In genomic region chr15:102518859-102519201, GRCm38 (mm10) we compare ENCODE assay signal across 8 mouse cellular contexts. TPM values are rescaled to one million over a fixed set of nuclear protein-coding genes. Genes with fewer than 3 reads are reported as not detected.
A peak's percentile ranks its signal among the peaks of the same experiment; 100 is the strongest.
DNase-seq lines count a peak whose midpoint lies in the region; ATAC-seq and TF ChIP-seq lines count a peak whose summit lies in the region.

No protein-coding gene starts in this region.

- intact Hi-C loops in heart, postnatal 10 days (cut with DNase I), result loop anchor here (2.0 kb wide), 1 partner anchor 50 kb away; no protein-coding TSS in a partner anchor
- intact Hi-C loops in left cerebral cortex, postnatal 36 days (cut with DNase I), result loop anchor here (1.0 to 2.0 kb wide), 2 partner anchors 49 to 68 kb away; partner anchors contain the start of gene Pcbp2

- H3K4me2 ChIP-seq in heart, embryonic 13.5 days, result peak overlapping the region; percentile 93
- H3K4me2 ChIP-seq in forebrain, embryonic 16.5 days (ENCODE audit: low read length), result peak overlapping the region; percentile 96
- H3K4me2 ChIP-seq in liver, postnatal 0 days (ENCODE audit: low read depth, low read length), result peak overlapping the region; percentile 100

- H3K27ac ChIP-seq in heart, embryonic 13.5 days (replicated peaks), result peak overlapping the region; percentile 97
- H3K27ac ChIP-seq in ES-Bruce4 (ENCODE audit: insufficient read depth, low read length), result peak overlapping the region; percentile 36; the same call in 1 of the 2 replicates
- H3K27ac ChIP-seq in forebrain, embryonic 16.5 days (ENCODE audit: low read length), result peak overlapping the region; percentile 100
- H3K27ac ChIP-seq in liver, postnatal 0 days (ENCODE audit: low read depth), result peak overlapping the region; percentile 98

- WGBS in heart, embryonic 13.5 days, result 10% methylated on average over 9 of the region's 9 CpGs
- 15% methylated on average over 9 of the region's 9 CpGs for WGBS in forebrain, embryonic 16.5 days
- WGBS in liver, postnatal 0 days (ENCODE audit: insufficient replicate concordance), result 9% methylated on average over 9 of the region's 9 CpGs

- H3K36me3 ChIP-seq in heart, embryonic 13.5 days, result peaks cover 31% of the 10 kb centered on the region
- peaks cover 6% of the 10 kb centered on the region; the same call in 1 of the 2 replicates for H3K36me3 ChIP-seq in ES-Bruce4 (ENCODE audit: control insufficient read depth, insufficient read depth, low read length, poor library complexity, severe bottlenecking)
- H3K36me3 ChIP-seq in forebrain, embryonic 16.5 days (ENCODE audit: control insufficient read depth, insufficient read depth), result peaks cover 5% of the 10 kb centered on the region; the same call in 1 of the 2 replicates
- peaks cover 6% of the 10 kb centered on the region for H3K36me3 ChIP-seq in liver, postnatal 0 days (replicated peaks; ENCODE audit: insufficient read depth, low read length)

- H3K27me3 ChIP-seq in heart, embryonic 13.5 days (replicated peaks), result no peaks in the 10 kb centered on the region
- no peaks in the 10 kb centered on the region for H3K27me3 ChIP-seq in ES-Bruce4 (ENCODE audit: control insufficient read depth, insufficient read depth, low read length, poor library complexity, severe bottlenecking)
- H3K27me3 ChIP-seq in forebrain, embryonic 16.5 days (replicated peaks; ENCODE audit: control insufficient read depth, insufficient read depth, low read length), result no peaks in the 10 kb centered on the region
- H3K27me3 ChIP-seq in liver, postnatal 0 days (ENCODE audit: insufficient read depth, low read length), result 0 out of 2 replicates have a peak, but pooled peaks cover 5% of the 10 kb centered on the region

- no peak for ATAC-seq in heart, embryonic 13.5 days (ENCODE audit: extremely low read depth, insufficient number of reproducible peaks, low FRiP score, low TSS enrichment)
- no peak for ATAC-seq in forebrain, embryonic 16.5 days
- no peak for ATAC-seq in liver, postnatal 0 days
- no peak for ATAC-seq in CD4-positive, CD25-positive, alpha-beta regulatory T cell, adult 4 months

- H3K4me1 ChIP-seq in heart, embryonic 13.5 days, result peaks cover 37% of the 10 kb centered on the region
- peaks cover 3% of the 10 kb centered on the region for H3K4me1 ChIP-seq in ES-Bruce4 (ENCODE audit: control insufficient read depth, insufficient read depth, low read length)
- H3K4me1 ChIP-seq in forebrain, embryonic 16.5 days (replicated peaks; ENCODE audit: control insufficient read depth, insufficient read depth, low read length), result peaks cover 37% of the 10 kb centered on the region
- H3K4me1 ChIP-seq in liver, postnatal 0 days (ENCODE audit: insufficient read depth), result peaks cover 21% of the 10 kb centered on the region

- peak overlapping the region; percentile 79 for H3K4me3 ChIP-seq in heart, embryonic 13.5 days
- peak overlapping the region; percentile 95 for H3K4me3 ChIP-seq in ES-Bruce4 (ENCODE audit: low read depth, low read length)
- H3K4me3 ChIP-seq in forebrain, embryonic 16.5 days (replicated peaks; ENCODE audit: low read length), result peak overlapping the region; percentile 73
- peak overlapping the region; percentile 62 for H3K4me3 ChIP-seq in liver, postnatal 0 days (ENCODE audit: low read depth, low read length)

- no peaks in the 10 kb centered on the region for H3K9me3 ChIP-seq in heart, embryonic 13.5 days
- no peaks in the 10 kb centered on the region for H3K9me3 ChIP-seq in ES-Bruce4 (replicated peaks; ENCODE audit: control insufficient read depth, insufficient read depth, low read length, poor library complexity, severe bottlenecking)
- no peaks in the 10 kb centered on the region for H3K9me3 ChIP-seq in forebrain, embryonic 16.5 days (ENCODE audit: control insufficient read depth, low read length)
- no peaks in the 10 kb centered on the region for H3K9me3 ChIP-seq in liver, postnatal 0 days (ENCODE audit: low read length)

- peak overlapping the region; percentile 85 for H3K9ac ChIP-seq in heart, embryonic 13.5 days
- H3K9ac ChIP-seq in ES-Bruce4 (ENCODE audit: low read depth, poor library complexity, severe bottlenecking), result peak overlapping the region; percentile 68
- H3K9ac ChIP-seq in forebrain, embryonic 16.5 days (replicated peaks; ENCODE audit: low read depth, low read length), result peak overlapping the region; percentile 92
- H3K9ac ChIP-seq in liver, postnatal 0 days (replicated peaks), result peak overlapping the region; percentile 88

- no peak for TF ChIP-seq CTCF in ES-Bruce4 (IDR thresholded peaks at IDR 0.05; ENCODE audit: low read depth, low read length)
- 0 out of 2 replicates have a peak, but pooled peaks have one; percentile 1 for TF ChIP-seq CTCF in liver, postnatal 0 days (IDR thresholded peaks at IDR 0.05; ENCODE audit: low read depth)

- no peak for TF ChIP-seq EP300 in ES-Bruce4 (IDR thresholded peaks at IDR 0.05; ENCODE audit: insufficient read depth, low read depth, low read length)
- no peak for TF ChIP-seq EP300 in liver, postnatal 0 days (IDR thresholded peaks at IDR 0.05; ENCODE audit: low read depth)

- no peak for DNase-seq in heart, postnatal 10 days
- no peak for DNase-seq in liver, postnatal 0 days
- DNase-seq in left cerebral cortex, postnatal 36 days (ENCODE audit: low spot score in 2 of 2), result no peak
- DNase-seq in cerebellum, adult 8-10 months, result no peak

- TF ChIP-seq POLR2A in ES-Bruce4 (IDR thresholded peaks at IDR 0.05; ENCODE audit: insufficient read depth, low read length), result no peak

RNA-seq across cellular contexts. Expression of gene Tarbp2, which starts 0.8 kb away (rescaled TPM):
- 94.6 and 103 TPM in 2 replicates for polyA plus RNA-seq in heart, embryonic 13.5 days (2015; fragmentation: Nextera tagmentation; extraction: Ambion mirVana)
- total RNA-seq in heart, postnatal 10 days (2021), result 10 to 100 TPM; 45.9 to 53.1 TPM
- polyA plus RNA-seq in ES-Bruce4 (2011; ENCODE audit: insufficient read depth, insufficient read length, low read depth, missing spikeins), result 45.3 and 47.5 TPM in 2 replicates
- 97.2 and 114 TPM in 2 replicates for polyA plus RNA-seq in forebrain, embryonic 16.5 days (2015; fragmentation: Nextera tagmentation; extraction: Ambion mirVana)
- polyA plus RNA-seq in liver, postnatal 0 days (2015; fragmentation: Nextera tagmentation; extraction: Ambion mirVana), result 26.8 and 27.8 TPM in 2 replicates
- 10 to 100 TPM; 30.7 to 36.3 TPM for total RNA-seq in left cerebral cortex, postnatal 36 days (2021)
- 10 to 100 TPM; 24.9 to 41.9 TPM for polyA plus RNA-seq in CD4-positive, CD25-positive, alpha-beta regulatory T cell, adult 4 months (2017; shearing (Covaris generic))

RNA-seq across cellular contexts. Expression of gene Map3k12, which starts 2.0 kb away (rescaled TPM):
- polyA plus RNA-seq in heart, embryonic 13.5 days (2015; fragmentation: Nextera tagmentation; extraction: Ambion mirVana), result 10.8 and 11.6 TPM in 2 replicates
- 1 to 10 TPM; 5.1 to 5.2 TPM for total RNA-seq in heart, postnatal 10 days (2021)
- polyA plus RNA-seq in ES-Bruce4 (2011; ENCODE audit: insufficient read depth, insufficient read length, low read depth, missing spikeins), result 11.1 and 14.0 TPM in 2 replicates
- polyA plus RNA-seq in forebrain, embryonic 16.5 days (2015; fragmentation: Nextera tagmentation; extraction: Ambion mirVana), result 58.7 and 69.5 TPM in 2 replicates
- 0.53 and 0.85 TPM in 2 replicates for polyA plus RNA-seq in liver, postnatal 0 days (2015; fragmentation: Nextera tagmentation; extraction: Ambion mirVana)
- 10 to 100 TPM; 96.4 to 98.8 TPM for total RNA-seq in left cerebral cortex, postnatal 36 days (2021)
- 1 to 10 TPM; 6.8 to 8.1 TPM for polyA plus RNA-seq in CD4-positive, CD25-positive, alpha-beta regulatory T cell, adult 4 months (2017; shearing (Covaris generic))

RNA-seq across cellular contexts. Expression of gene Npff, which starts 5.9 kb away (rescaled TPM):
- polyA plus RNA-seq in heart, embryonic 13.5 days (2015; fragmentation: Nextera tagmentation; extraction: Ambion mirVana), result 1.0 and 2.3 TPM in 2 replicates
- total RNA-seq in heart, postnatal 10 days (2021), result 1 to 10 TPM; 1.4 to 3.8 TPM
- polyA plus RNA-seq in ES-Bruce4 (2011; ENCODE audit: insufficient read depth, insufficient read length, low read depth, missing spikeins), result 0.68 and 1.0 TPM in 2 replicates
- polyA plus RNA-seq in forebrain, embryonic 16.5 days (2015; fragmentation: Nextera tagmentation; extraction: Ambion mirVana), result 2.9 and 3.1 TPM in 2 replicates
- polyA plus RNA-seq in liver, postnatal 0 days (2015; fragmentation: Nextera tagmentation; extraction: Ambion mirVana), result 0.42 and 0.60 TPM in 2 replicates
- total RNA-seq in left cerebral cortex, postnatal 36 days (2021), result 1 to 10 TPM; 1.8 to 5.1 TPM
- polyA plus RNA-seq in CD4-positive, CD25-positive, alpha-beta regulatory T cell, adult 4 months (2017; shearing (Covaris generic)), result 1 to 10 TPM; 4.6 to 5.5 TPM

RNA-seq across cellular contexts. Expression of gene Gm10337, which starts 15.3 kb away (rescaled TPM):
- polyA plus RNA-seq in heart, embryonic 13.5 days (2015; fragmentation: Nextera tagmentation; extraction: Ambion mirVana), result 4.2 TPM in 1 of 2 replicates, not detected in the other
- total RNA-seq in heart, postnatal 10 days (2021), result 1 to 10 TPM in 1 of 2 experiments, not detected in 1; 3.6 TPM
- not detected in 2 replicates for polyA plus RNA-seq in ES-Bruce4 (2011; ENCODE audit: insufficient read depth, insufficient read length, low read depth, missing spikeins)
- polyA plus RNA-seq in forebrain, embryonic 16.5 days (2015; fragmentation: Nextera tagmentation; extraction: Ambion mirVana), result 17.3 and 22.2 TPM in 2 replicates
- polyA plus RNA-seq in liver, postnatal 0 days (2015; fragmentation: Nextera tagmentation; extraction: Ambion mirVana), result not detected in 2 replicates
- not detected for total RNA-seq in left cerebral cortex, postnatal 36 days (2021)
- polyA plus RNA-seq in CD4-positive, CD25-positive, alpha-beta regulatory T cell, adult 4 months (2017; shearing (Covaris generic)), result not detected

RNA-seq across cellular contexts. Expression of gene Pcbp2, which starts 48.5 kb away (rescaled TPM):
- polyA plus RNA-seq in heart, embryonic 13.5 days (2015; fragmentation: Nextera tagmentation; extraction: Ambion mirVana), result 141 and 142 TPM in 2 replicates
- total RNA-seq in heart, postnatal 10 days (2021), result 100 to 1,000 TPM; 547 to 592 TPM
- 1,129 and 1,194 TPM in 2 replicates for polyA plus RNA-seq in ES-Bruce4 (2011; ENCODE audit: insufficient read depth, insufficient read length, low read depth, missing spikeins)
- 144 and 149 TPM in 2 replicates for polyA plus RNA-seq in forebrain, embryonic 16.5 days (2015; fragmentation: Nextera tagmentation; extraction: Ambion mirVana)
- polyA plus RNA-seq in liver, postnatal 0 days (2015; fragmentation: Nextera tagmentation; extraction: Ambion mirVana), result 68.4 and 70.9 TPM in 2 replicates
- total RNA-seq in left cerebral cortex, postnatal 36 days (2021), result 100 to 1,000 TPM; 467 to 505 TPM
- polyA plus RNA-seq in CD4-positive, CD25-positive, alpha-beta regulatory T cell, adult 4 months (2017; shearing (Covaris generic)), result 100 to 1,000 TPM; 198 to 220 TPM

Comparison
In these comparisons a context has a peak if more than half of its experiments do, and no peak if none do; other contexts are left out.
1. H3K27ac ChIP-seq: peak in every context shown above with its lines; median percentile 100 in forebrain, embryonic 16.5 days; 98 in liver, postnatal 0 days; 97 in heart, embryonic 13.5 days; 36 in ES-Bruce4.